Mouse (Mus musculus): Measurements from ENCODE around the gene Ccdc169. TPM values are rescaled to one million over a fixed set of nuclear protein-coding genes. Genes with fewer than 3 reads are reported as not detected.
"Not testable (repeated sequence)": the region's sequence is repeated elsewhere in the genome, so short reads cannot be mapped to it uniquely, and the experiment has no call there.

Gene Ccdc169
- total and polyA plus RNA-seq, 3 experiments, result 0.19 TPM; not detected in 2

- no peak overlapping the region for H3K27ac ChIP-seq (ENCODE audit: control insufficient read depth, low read depth, low read length)
- no peak for TF ChIP-seq MEF2A (IDR thresholded peaks at IDR 0.05; ENCODE audit: extremely low read depth, insufficient replicate concordance, low read depth, low read length, poor library complexity, severe bottlenecking)
- H3K27me3 ChIP-seq (ENCODE audit: control insufficient read depth in 1 of 2, insufficient read depth in 2 of 2, low read length in 2 of 2), result no peaks in the 10 kb centered on the region
- no peak for DNase-seq (ENCODE audit: low read depth, low spot score)
- no peaks in the 10 kb centered on the region for H3K9me3 ChIP-seq (replicated peaks; ENCODE audit: insufficient read depth, low read length)
- no peaks in the 10 kb centered on the region for H3K4me1 ChIP-seq (ENCODE audit: control insufficient read depth in 1 of 2, insufficient read depth in 2 of 2, low read length in 2 of 2)
- H3K36me3 ChIP-seq (ENCODE audit: control insufficient read depth in 1 of 2, insufficient read depth in 2 of 2, low read length in 2 of 2), result no peaks in the 10 kb centered on the region
- no peak overlapping the region for H3K4me3 ChIP-seq (ENCODE audit: control insufficient read depth in 1 of 2, insufficient read depth in 1 of 2, low read depth in 2 of 2, low read length in 2 of 2)
- H3K9ac ChIP-seq (ENCODE audit: control insufficient read depth, low read depth, low read length, poor library complexity, severe bottlenecking), result no peak overlapping the region
- no peaks in the 10 kb centered on the region for H3K79me2 ChIP-seq (ENCODE audit: control insufficient read depth, insufficient read depth, low read length, poor library complexity)
Measured at GRCm38 (mm10) chr3:55195581-55196327, 58.6 kb downstream of the Ccdc169 start.

GRCm38 (mm10) chr3:55196328-55196710, 59.2 kb downstream of the Ccdc169 start:
- H3K4me1 ChIP-seq (ENCODE audit: control insufficient read depth in 1 of 2, insufficient read depth in 2 of 2, low read length in 2 of 2), result no peaks in the 10 kb centered on the region
- no peaks in the 10 kb centered on the region for H3K36me3 ChIP-seq (ENCODE audit: control insufficient read depth in 1 of 2, insufficient read depth in 2 of 2, low read length in 2 of 2)
- no peak overlapping the region for H3K4me3 ChIP-seq (ENCODE audit: control insufficient read depth in 1 of 2, insufficient read depth in 1 of 2, low read depth in 2 of 2, low read length in 2 of 2)
- H3K9me3 ChIP-seq (replicated peaks; ENCODE audit: insufficient read depth, low read length), result no peaks in the 10 kb centered on the region
- H3K27me3 ChIP-seq (ENCODE audit: control insufficient read depth in 1 of 2, insufficient read depth in 2 of 2, low read length in 2 of 2), result no peaks in the 10 kb centered on the region
- H3K79me2 ChIP-seq (ENCODE audit: control insufficient read depth, insufficient read depth, low read length, poor library complexity), result no peaks in the 10 kb centered on the region
- TF ChIP-seq ZC3H11A (IDR thresholded peaks at IDR 0.05; ENCODE audit: low read depth, low read length) (no peak), SIN3A (IDR thresholded peaks at IDR 0.05; ENCODE audit: low read length) (no peak), EP300 (IDR thresholded peaks at IDR 0.05; ENCODE audit: low read depth in 1 of 2, low read length in 2 of 2) (no peak), SMC3 (IDR thresholded peaks at IDR 0.05; ENCODE audit: low read depth, low read length) (no peak), NRF1 (IDR thresholded peaks at IDR 0.05; ENCODE audit: insufficient read depth, low read depth, low read length, poor library complexity, severe bottlenecking) (no peak), KAT2A (conservative IDR thresholded peaks at IDR 0.05; ENCODE audit: low read depth, low read length) (no peak), TCF12 (IDR thresholded peaks at IDR 0.05; ENCODE audit: low read depth, low read length) (no peak), ELF1 (IDR thresholded peaks at IDR 0.05; ENCODE audit: low read depth, low read length) (no peak)
- H3K9ac ChIP-seq (ENCODE audit: control insufficient read depth, low read depth, low read length, poor library complexity, severe bottlenecking), result no peak overlapping the region
- H3K27ac ChIP-seq (ENCODE audit: control insufficient read depth, low read depth, low read length), result no peak overlapping the region
- no peak for DNase-seq (ENCODE audit: low read depth, low spot score)

DNA sequence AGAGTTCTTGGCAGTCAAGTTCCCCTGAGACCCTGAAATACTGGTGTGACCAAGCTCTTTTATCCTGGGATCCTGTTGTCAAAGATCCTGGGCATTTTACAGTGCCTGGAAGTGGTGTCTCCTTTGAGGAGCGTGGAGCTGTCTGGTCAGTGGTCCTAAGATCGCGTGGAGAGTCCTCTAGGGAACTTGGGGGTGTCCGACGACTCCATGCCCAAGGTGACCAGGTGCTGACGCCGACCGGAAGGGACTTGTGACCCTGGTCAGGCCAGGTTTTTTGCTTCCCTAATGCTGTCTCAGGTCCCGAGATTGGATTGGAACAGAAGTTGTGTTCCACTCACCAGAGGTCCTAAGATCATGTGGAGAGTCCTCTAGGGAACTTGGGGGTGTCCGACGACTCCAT, 66.5 kb downstream of the Ccdc169 start:
- H3K9me3 ChIP-seq (replicated peaks; ENCODE audit: insufficient read depth, low read length); DNase-seq (ENCODE audit: low read depth, low spot score): not testable (repeated sequence)

More for the DNA sequence above, 66.5 kb downstream of the Ccdc169 start:
- H3K36me3 ChIP-seq (ENCODE audit: control insufficient read depth in 1 of 2, insufficient read depth in 2 of 2, low read length in 2 of 2); H3K27ac ChIP-seq (ENCODE audit: control insufficient read depth, low read depth, low read length); H3K9ac ChIP-seq (ENCODE audit: control insufficient read depth, low read depth, low read length, poor library complexity, severe bottlenecking); H3K27me3 ChIP-seq (ENCODE audit: control insufficient read depth in 1 of 2, insufficient read depth in 2 of 2, low read length in 2 of 2); H3K4me3 ChIP-seq (ENCODE audit: control insufficient read depth in 1 of 2, insufficient read depth in 1 of 2, low read depth in 2 of 2, low read length in 2 of 2); H3K4me1 ChIP-seq (ENCODE audit: control insufficient read depth in 1 of 2, insufficient read depth in 2 of 2, low read length in 2 of 2); H3K79me2 ChIP-seq (ENCODE audit: control insufficient read depth, insufficient read depth, low read length, poor library complexity): not testable (repeated sequence)

Data from MEL (cell line).